Mouse (Mus musculus) left cerebral cortex, adult 18-20 months (tissue): ENCODE measurements around the gene Gngt2. TPM values are rescaled to one million over a fixed set of nuclear protein-coding genes. Genes with fewer than 3 reads are reported as not detected.

ENCODE experiments used
- DNase-seq, 2 experiments: peaks; one replicate each; pipeline ENCODE4 v3.0.0; 2021 to 2022; ENCODE audit warnings: low spot score in 2 of 2, mixed read lengths in 1 of 2
- total RNA-seq, 2 experiments: library from RNA; stranded (reverse); gene quantifications; 2 replicates each; pipeline ENCODE4 v1.2.3; 2021

Gngt2 gene
- total RNA-seq, 2 experiments from 2014 or later = 2.8 to 4.5 TPM

DNA sequence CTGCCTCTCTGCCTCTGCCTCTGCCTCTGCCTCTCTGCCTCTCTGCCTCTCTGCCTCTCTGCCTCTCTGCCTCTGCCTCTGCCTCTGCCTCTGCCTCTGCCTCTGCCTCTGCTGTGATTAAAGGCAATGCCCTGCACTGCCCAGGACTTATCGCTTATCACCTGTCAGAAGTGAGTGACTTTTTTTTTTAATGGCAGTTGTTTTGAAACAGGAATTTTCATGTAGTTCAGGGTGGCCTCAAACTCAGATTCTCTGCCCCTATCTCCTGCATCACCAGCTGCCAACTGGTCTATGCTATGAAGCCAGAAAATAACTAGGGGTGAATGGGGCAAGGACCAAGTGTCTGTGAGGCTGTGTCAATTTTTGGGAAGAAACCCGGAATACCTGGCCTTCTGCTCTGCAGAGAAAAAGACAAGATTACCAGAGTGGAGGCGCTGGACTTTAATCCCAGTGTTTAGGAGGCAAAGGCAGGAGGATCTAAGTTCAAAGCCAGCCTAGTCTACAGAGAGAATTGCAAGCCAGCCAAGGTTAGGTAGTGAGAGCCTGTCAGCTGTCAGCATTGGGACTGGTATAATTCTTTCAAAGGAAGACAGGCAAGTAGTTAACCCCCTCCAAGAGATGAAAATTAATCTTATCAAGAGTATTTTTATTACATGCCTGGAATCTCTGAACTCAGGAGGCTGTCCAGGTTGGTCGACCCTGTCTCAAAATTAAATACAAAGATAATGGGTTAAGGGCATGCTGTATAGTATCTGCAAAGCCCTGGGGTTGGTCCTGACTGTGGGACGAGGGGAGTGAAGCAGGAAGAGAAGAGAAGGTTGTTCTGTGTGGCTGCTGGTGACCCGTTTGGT is 10.5 kb upstream of the Gngt2 start:
- no peak for DNase-seq

DNA sequence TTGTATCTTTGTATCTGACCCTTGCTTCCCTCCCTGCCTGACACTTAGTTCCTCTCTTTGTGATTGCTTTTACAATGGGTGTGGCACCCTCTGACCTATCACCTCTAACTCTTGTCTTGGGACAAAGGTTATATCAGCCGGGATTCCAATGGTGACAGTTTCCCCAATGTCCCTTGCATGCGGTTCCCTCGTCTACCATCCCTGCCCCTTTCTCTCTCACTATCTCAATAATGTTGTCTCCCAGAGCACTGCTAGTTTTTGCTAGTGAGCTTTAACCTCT is 9.9 kb upstream of the Gngt2 start:
- DNase-seq = no peak

DNA sequence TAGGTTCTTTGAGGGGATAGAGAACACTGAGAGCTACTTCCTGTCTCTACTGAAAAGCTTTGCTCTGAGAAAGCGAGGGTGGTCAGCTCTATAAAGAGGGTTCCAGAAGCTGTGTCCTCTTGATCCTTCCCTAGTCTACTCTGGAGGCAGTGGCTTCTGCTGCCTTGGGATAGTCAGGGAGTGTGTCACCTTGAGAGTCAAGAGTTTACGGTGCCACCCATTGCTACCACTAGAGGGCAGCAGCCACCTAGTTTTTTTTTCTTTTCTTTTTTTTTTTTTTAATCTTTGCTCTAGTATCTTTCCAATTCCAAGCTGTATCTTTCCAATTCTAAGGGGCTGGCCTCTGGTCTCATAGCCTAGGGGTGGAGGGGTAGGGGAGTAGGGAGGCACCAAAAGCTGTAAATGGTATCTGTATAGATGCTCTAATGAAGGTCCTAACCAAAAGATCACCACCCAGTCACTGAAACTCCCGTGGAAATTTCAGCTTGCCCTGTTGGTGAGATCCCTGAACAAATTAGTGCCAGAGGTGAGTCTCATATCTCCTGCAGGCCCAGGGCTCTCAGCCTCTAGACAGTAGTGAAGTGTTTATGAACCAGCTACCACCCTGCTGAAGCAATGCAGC is 9.4 kb upstream of the Gngt2 start:
- peak; percentile 63 to 73 for DNase-seq

DNA sequence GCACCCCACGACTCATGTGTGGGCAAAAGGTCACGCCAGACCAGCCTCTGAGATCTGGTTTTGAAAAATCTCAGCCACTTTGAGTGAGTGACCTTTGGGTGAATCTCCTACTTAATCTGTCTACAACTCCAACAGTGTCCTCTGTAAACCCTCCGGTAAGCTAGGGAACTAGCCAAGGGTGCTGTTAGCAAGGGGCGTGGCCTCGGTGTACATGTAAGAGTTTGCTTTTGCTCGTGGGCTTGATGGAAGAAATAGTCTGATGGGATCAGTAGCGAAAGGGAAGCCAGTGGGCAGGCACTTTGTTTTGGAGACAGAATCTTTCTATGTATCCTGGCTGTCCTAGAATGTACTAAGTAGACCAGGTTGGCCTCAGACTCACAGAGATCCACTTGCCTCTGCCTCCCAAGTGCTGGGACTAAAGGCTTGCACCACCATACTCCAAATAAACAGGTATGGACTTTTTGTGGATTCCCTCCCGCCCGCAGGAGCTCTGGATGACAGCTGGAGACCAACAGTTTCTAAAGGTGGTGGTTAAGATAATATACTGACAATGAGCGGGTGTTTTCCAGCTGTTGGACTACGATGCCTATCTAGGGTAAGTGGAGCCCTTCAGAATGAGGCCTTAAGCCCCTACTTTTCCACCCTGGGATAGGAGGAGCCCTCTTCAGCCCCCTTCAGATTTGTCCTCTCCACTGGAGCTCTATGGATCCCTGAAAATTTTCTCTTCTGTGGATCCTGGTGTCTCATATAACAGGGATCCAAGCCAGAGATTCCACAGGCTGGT is 8.6 kb upstream of the Gngt2 start:
- no peak for DNase-seq

DNA sequence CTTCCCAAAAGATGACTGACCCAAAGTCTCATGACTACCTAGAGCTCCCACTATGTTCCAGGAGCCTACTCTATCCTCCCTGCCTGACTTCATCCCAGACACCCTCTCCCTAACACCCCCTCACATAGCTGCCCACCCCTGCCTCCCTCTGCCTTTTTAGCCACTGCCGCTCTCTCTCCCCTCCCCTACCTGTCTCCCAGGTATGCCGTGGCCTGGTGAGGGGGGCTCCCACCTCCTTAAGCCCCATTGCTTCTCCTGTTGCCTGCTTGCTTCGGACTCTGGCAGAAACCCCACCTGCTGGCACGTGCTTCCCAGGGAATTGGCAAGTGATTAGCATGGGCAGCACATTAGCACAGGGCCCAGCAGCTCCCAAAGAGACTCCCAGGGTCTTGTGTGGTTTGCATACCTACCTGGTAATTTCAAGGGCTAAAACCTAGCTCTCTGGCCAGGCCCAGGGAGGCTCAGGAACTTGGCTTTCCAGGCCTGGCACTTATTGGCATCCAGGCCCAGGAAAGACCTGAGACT is 7.4 kb upstream of the Gngt2 start:
- no peak for DNase-seq

DNA sequence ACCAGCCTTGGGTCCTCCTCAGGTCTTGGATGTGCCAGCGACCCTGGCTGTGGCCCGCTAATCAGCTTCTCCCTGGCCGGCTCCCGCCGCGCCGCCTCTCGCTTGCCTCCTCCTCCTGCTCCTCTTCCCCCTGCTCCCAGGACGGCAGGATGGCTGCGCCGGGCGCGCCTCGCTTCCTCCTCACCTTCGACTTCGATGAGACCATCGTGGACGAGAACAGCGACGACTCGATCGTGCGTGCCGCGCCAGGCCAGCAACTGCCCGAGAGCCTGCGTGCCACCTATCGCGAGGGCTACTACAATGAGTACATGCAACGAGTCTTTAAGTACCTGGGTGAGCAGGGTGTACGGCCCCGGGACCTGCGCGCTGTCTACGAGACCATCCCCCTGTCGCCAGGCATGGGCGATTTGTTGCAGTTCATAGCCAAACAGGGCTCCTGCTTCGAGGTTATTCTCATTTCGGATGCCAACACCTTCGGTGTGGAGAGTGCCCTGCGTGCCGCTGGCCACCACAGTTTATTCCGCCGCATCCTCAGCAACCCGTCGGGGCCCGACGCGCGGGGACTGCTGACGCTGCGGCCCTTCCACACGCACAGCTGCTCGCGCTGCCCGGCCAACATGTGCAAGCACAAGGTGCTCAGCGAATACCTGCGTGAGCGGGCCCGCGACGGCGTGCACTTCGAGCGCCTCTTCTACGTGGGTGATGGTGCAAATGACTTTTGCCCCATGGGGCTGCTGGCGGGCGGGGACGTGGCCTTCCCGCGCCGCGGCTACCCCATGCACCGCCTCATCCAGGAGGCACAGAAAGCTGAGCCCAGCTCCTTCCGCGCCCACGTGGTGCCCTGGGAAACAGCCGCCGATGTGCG is 6.4 kb upstream of the Gngt2 start:
- DNase-seq = no peak

DNA sequence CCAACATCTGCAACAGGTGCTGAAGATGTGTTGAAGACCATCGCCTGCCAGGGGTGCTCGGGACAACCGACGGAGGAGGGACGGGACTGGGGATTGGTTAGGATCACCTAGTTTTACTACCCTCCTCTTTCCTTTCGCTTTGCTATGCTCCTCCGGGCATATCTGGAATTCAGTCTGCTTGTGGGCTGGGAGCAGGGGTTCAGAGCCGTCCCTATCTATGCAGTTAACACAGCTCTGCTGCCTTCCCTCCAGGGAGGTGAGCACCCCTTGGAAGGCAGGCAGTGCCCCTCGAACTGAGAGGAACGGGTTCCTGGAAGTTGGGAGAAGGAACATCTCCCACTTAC is 5.8 kb upstream of the Gngt2 start:
- DNase-seq = no peak

DNA sequence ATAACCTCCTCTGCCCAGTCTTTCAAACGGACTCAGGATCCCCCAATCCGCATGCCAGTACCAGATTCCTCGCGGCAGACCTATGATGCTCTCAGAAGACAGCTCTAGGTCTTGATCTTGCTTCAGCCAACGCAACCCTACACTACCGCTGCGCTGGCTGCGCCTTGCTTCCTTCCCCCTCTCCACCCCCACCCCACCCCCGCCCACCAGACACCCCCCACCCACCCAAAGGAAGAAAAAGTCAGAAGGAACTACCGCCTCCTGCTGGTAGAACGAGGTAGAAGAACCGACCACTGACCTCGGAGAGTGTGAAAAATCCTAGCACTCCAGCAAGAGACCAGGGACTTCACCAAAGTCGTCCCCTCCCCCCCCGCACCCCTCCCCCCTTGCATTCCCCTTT is 5.4 kb upstream of the Gngt2 start:
- DNase-seq = no peak

DNA sequence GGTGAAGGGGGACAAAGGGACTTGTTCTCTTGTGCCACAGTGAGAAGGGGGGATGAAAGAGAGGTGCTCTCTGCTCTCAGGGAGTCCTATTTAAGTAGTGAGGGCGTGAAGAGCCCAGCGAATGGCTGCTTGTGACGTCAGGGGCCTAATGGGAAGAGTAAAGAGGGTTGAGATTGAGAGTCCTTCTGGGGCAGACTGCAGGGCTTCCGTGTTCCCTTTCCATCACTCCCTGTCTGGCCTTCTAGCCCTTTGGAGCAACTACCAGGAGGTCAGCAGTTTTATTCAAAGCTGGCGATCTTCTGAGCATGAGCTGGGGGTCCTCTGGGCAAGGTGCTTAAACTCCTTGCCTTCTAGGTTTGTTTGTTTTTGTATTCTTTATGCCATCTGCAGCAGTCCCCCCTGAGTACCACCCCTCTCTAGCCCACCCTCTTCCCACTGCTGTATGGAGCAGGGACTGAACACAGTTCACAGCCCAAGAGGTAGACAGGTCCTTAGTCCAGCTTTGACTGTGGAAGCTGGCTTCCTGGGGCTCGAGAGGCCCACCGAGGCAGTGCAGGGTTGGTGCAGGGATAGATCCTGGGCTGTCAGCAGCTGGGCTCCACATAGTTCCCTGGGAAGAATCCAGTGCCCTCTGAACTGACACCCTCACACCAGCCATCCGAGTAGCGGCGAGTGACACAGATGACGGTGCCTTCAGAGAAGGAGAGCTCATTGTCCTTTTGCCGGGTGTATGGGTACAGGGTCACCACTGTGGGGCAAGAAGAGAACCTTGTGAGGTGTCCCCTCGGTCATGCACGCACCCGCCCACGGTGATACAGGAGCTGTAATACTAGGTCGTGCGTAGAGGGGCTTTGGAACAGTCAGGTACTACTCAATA is 4.6 kb upstream of the Gngt2 start:
- DNase-seq = no peak

DNA sequence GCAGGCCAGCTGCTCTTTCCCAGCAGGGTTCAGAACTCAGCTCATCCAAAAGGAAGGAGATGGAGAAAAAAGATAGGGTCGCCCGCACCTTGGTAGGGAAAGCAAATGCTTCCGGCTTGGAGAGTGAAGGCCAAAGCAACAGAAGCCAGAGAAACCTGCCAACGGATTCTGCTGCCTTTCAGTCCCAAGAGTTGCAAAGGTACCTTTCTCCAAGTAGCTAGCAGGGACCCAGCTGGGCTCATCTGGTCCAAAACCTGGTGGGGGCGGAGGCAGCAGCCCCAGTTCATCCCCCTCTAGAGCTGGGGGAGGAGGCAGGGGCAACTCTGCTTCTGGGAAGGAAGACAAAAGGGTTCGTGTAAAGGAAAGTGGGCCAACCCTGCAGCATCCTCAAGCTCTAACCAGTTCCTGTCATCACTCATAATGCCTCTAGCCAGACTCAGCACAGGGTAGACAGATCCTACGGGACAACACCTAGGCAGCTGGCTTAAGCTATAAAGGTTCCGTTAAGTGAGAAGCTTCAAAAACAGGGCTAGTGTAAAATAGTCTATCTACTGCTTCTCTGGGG is 3.9 kb upstream of the Gngt2 start:
- DNase-seq = no peak

DNA sequence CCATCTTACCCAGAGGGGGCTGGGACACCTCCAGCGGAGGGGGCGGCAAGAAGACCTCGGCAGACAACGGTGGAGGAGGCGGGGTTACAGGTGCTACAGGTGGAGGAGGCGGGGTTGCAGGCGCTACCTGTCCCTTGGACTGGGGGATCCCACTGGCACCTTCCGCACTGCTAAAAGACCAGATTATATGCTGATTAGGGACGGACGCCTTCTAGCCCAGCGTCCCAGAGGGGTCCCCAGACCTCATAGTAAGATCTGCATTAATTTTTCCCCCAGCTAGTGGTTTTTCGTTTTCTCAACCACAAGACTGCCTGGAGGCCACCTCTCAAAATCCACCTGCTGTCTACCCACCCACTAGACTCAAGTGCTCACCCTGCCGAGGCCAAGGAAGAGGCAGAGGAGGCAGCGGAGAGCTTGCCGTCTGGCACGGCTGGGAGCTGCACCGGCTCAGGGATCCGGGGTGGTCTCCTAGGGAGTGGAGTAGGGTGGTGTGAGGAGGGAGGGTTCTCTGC is 3.3 kb upstream of the Gngt2 start:
- no peak for DNase-seq

DNA sequence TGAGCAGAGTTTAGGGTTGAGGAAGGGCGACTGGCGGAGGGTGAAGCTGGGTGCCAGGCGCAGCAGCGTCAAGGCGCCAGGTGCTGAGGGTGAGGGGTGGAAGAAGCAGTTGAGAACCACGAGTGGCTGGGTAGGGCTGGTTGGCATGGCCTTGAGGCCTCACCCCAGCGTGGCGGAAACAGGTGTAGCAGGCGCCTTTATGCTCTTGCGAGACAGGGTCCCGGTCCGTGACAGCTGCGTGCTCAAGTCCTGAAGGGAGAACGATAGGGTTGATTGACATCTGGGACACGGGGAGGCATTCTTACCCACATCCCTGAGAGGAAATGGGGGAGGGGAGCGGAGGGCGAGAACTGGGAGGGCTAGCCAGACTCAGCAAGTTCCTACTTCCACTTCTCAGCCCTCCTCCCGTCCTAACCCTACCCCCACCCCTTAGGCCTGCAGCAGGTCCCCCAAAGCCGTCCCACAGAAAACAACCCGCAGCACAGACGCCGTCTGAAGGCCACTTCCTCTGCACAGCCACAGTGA is 2.8 kb upstream of the Gngt2 start:
- DNase-seq = no peak

DNA sequence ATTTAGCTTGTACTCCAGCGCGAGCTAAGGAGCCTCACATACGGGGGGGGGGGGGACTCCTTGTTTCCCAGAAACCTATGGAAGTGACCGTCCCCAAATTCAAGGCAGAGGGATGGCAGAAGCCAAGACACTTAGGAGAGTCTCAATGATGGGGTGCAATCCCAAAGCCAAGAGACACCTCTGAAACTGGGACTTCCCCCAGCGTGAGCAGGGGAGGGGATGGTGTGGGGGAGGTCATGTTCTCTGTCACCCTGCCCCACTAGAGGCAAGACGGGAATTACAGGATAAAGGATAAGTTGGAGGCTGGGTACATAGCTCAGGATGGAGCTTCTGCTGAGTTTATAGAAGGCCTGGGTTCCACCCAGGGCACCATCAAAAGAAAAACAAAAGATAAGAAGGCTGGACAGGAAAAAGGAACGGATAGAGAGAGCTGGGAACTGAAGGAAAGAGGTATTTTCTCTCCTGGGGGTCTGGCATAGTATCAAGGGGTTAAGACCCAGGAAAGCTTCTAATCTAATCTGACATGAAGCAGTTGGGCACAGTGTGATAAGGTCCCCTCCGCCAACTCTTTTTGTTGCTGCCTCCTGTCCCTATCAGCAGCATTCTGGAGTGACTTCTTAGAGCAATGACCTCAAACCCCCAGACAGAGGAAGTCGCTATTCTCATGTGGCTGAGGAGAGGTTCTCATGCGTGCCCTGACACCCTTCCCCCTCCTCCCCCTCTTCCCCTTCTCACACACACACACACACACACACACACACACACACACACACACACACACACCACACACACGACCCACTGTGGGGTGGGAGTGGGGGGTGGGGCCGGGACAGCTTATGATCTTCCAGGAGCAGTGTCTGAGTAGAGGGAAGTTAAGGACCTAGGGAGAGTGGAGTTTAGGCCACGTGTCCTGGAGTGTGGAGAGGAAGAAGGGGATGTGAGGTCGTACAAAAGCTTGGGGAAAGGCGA is 2.0 kb upstream of the Gngt2 start:
- no peak for DNase-seq

DNA sequence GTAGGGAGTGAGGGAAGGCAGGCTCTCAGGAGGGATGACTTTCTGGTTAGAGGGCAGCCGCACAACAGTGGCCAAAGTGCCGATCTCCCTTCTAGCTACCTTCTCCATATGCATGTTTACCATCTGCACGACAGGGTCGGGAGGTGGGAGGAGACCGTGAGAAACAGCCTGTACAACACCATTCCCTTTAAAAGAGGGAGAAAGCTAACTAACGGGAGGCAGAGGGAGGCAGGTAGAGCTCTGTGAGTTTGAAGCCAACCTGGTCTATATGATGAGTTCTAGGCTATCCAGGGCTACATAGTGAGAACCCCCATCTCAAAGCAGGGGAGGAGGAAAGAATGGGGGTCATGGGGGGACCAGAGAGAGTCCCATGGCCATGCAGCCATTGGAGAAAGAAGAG is 1.2 kb upstream of the Gngt2 start:
- no peak for DNase-seq

DNA sequence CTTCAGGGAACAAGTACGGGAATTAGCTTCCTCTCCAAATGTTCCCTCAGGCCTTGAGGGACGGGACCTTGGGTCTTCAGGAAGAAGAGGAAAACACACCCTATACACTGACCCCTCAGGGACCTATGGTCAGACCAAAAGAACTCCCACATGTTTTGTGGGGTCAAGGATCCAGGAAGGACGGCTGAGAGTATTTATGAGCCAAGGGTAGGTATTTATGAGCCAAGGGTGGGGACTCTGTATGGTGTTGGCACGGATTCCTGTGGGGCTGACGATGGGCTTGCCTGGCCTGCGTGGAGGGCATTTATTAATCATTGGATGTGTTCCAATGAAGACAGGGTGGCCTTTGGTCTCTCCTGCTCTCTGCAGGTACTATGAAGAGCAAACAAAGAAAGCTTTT is 583 bp upstream of the Gngt2 start:
- no peak for DNase-seq

DNA sequence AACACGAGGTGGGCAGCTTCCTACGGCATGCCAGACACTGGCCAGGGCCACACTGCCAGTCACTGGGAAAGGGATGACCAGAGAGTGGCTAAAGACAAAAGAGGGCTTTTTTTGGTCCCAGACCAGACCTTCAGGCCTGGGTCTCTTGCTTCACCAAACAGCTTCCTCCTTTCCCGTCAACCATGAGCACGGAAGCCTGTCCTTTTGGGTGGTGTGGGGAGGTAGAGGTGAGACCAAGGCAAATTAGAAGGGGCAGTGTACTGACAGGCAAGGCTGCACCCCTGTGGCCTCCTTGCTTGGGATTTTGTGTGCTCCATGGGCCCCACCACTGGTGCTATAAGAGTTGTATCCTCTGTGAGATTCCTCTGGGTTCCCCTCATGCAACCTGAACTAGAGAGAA is 1.6 kb downstream of the Gngt2 start:
- DNase-seq = no peak

DNA sequence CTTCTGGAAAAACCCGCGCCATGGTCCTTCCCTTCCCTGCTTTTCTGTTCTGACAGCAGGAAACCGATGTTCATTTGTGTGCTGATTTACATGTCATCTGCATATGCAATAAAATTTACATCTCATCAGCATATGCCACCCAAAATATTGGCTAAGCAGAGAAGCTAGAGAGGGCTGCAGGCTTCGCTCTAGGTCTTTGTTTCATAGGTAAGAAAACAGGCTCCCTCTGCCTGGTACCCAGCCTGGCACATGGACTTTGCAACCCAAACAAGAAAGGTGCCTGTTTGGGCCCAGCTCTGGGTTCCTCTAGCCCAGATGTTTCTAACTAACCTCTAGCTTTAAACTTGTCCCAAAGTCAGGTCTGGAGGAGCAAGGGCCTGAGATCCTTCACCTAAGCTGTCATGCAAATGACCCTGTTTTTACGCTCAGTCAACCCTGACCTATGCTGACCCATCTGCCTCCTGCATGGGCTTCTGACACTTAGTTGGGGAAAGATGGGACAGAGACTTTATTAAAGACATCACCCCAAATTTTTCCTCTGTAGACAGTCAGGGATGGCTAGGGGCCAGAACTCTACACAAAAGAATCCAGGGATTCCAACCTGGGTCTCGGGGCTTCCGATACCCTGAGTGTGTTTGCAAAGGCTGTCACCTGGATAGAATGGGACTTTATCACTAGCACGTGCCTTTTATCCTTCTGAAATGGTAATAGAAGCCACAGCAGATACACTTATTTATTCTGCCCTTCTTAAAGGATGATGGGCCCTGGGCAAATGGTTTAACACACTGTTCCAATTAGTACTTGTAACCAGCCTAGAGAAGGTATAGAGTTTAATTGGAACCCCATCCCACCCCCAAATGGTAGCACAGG is 2.2 kb downstream of the Gngt2 start:
- DNase-seq = no peak
